Mouse (Mus musculus) cortical plate, adult 2 months (tissue): ENCODE data around the gene Bcl9l.

ENCODE experiments used
- CTCF ChIP-seq: fragments of 200-500 bp; IDR thresholded peaks from 2 replicates; pipeline ENCODE4 v1.5.1; 2011; ENCODE audit warnings: mild to moderate bottlenecking, control low read depth, low read length; ENCODE audit not compliant: insufficient read depth; ENCODE audit errors: extremely low read depth
- POLR2A ChIP-seq: fragments of 200-500 bp; IDR thresholded peaks from 2 replicates; pipeline ENCODE4 v1.6.1; 2011; ENCODE audit warnings: mild to moderate bottlenecking, low read length, control low read depth; ENCODE audit not compliant: insufficient read depth; ENCODE audit errors: extremely low read depth

DNA sequence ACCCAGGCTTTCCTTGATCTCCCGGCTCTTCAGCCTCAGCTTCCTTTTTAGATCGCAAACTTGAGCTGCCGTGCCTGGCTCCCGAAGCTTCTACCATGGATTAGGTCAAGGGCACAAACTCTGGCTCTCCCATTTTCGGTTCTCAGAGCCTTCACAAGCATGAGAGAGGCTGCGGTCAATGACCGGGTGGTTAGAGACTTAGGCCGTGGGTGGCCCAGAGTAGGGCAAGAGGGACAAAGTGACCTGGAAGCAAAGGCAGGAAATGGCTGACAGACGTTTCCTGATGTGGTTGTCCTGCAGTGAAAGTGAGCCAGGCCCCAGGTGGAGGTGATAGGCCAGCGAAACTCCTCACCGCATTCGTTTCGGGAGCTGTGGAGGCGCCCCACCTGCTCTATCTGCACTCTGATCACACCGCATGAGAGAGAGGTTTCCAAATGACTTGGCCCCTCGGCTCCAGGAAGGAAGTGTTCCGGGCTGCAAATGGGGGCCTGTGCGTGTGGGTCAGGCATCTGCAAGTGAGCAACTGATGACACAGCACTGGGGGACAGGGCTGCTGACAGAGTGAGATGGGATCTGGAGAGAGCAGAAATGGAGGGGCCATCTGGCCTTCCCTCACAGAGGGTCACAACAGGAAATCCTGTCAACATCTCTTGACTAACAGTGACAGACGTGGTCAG is 55.1 kb downstream of the Bcl9l start:
- TF ChIP-seq POLR2A: no peak
- no peak for TF ChIP-seq CTCF
